Mouse (Mus musculus): ENCODE results near the gene Ncan. TPM values are rescaled to one million over a fixed set of nuclear protein-coding genes. Genes with fewer than 3 reads are reported as not detected.

Ncan gene
- polyA plus RNA-seq, 1 experiment from 2014 or later: 141 TPM

Small RNA genes within 50 kb of the gene (microRNA-seq; reads per million reads assigned to microRNA genes)
- gene Mir7066: 4.5 reads per million, percentile 20 among the genes with 10 or more reads in this experiment

Other genes starting within 250 kb of the Ncan start
- 4.1 and 4.2 TPM in 2 replicates for gene Cilp2, start 233.2 kb downstream of the Ncan start, polyA plus RNA-seq (2014; fragmentation: Nextera tagmentation; extraction: Ambion mirVana)
- gene Tssk6, start 218.7 kb downstream of the Ncan start, polyA plus RNA-seq (2014; fragmentation: Nextera tagmentation; extraction: Ambion mirVana): 4.6 and 4.7 TPM in 2 replicates
- 201 and 213 TPM in 2 replicates for gene Ndufa13, start 218.3 kb downstream of the Ncan start, polyA plus RNA-seq (2014; fragmentation: Nextera tagmentation; extraction: Ambion mirVana)
- gene Yjefn3, start 218.2 kb downstream of the Ncan start, polyA plus RNA-seq (2014; fragmentation: Nextera tagmentation; extraction: Ambion mirVana): 11.0 and 12.3 TPM in 2 replicates
- 26.4 and 26.5 TPM in 2 replicates for gene Gatad2a, start 124.5 kb downstream of the Ncan start, polyA plus RNA-seq (2014; fragmentation: Nextera tagmentation; extraction: Ambion mirVana)
- 69.3 and 69.4 TPM in 2 replicates for gene Mau2, start 78.1 kb downstream of the Ncan start, polyA plus RNA-seq (2014; fragmentation: Nextera tagmentation; extraction: Ambion mirVana)
- gene Sugp1, start 78.1 kb downstream of the Ncan start, polyA plus RNA-seq (2014; fragmentation: Nextera tagmentation; extraction: Ambion mirVana): 40.3 and 44.8 TPM in 2 replicates
- gene Tm6sf2, start 47.9 kb downstream of the Ncan start, polyA plus RNA-seq (2014; fragmentation: Nextera tagmentation; extraction: Ambion mirVana): 1.0 and 1.9 TPM in 2 replicates
- gene Hapln4, start 37.4 kb downstream of the Ncan start, polyA plus RNA-seq (2014; fragmentation: Nextera tagmentation; extraction: Ambion mirVana): 0.80 and 1.1 TPM in 2 replicates
- 29.1 and 29.5 TPM in 2 replicates for gene Nr2c2ap, start 10.5 kb upstream of the Ncan start, polyA plus RNA-seq (2014; fragmentation: Nextera tagmentation; extraction: Ambion mirVana)
- gene Rfxank, start 18.3 kb upstream of the Ncan start, polyA plus RNA-seq (2014; fragmentation: Nextera tagmentation; extraction: Ambion mirVana): 7.2 and 8.2 TPM in 2 replicates
- 62.1 and 62.7 TPM in 2 replicates for gene Borcs8, start 18.6 kb upstream of the Ncan start, polyA plus RNA-seq (2014; fragmentation: Nextera tagmentation; extraction: Ambion mirVana)
- 0.73 and 0.83 TPM in 2 replicates for gene Mef2b, start 18.8 kb upstream of the Ncan start, polyA plus RNA-seq (2014; fragmentation: Nextera tagmentation; extraction: Ambion mirVana)
- 37.4 and 39.9 TPM in 2 replicates for gene Tmem161a, start 51.5 kb upstream of the Ncan start, polyA plus RNA-seq (2014; fragmentation: Nextera tagmentation; extraction: Ambion mirVana)
- 6.5 and 6.9 TPM in 2 replicates for gene Slc25a42, start 91.4 kb upstream of the Ncan start, polyA plus RNA-seq (2014; fragmentation: Nextera tagmentation; extraction: Ambion mirVana)
- 77.8 and 78.8 TPM in 2 replicates for gene Sugp2, start 113.4 kb upstream of the Ncan start, polyA plus RNA-seq (2014; fragmentation: Nextera tagmentation; extraction: Ambion mirVana)
- 97.6 and 102 TPM in 2 replicates for gene Armc6, start 113.6 kb upstream of the Ncan start, polyA plus RNA-seq (2014; fragmentation: Nextera tagmentation; extraction: Ambion mirVana)
- 23.5 and 25.1 TPM in 2 replicates for gene Homer3, start 162.0 kb upstream of the Ncan start, polyA plus RNA-seq (2014; fragmentation: Nextera tagmentation; extraction: Ambion mirVana)
- 41.8 and 42.5 TPM in 2 replicates for gene Ddx49, start 181.6 kb upstream of the Ncan start, polyA plus RNA-seq (2014; fragmentation: Nextera tagmentation; extraction: Ambion mirVana)
- gene Cope, start 181.6 kb upstream of the Ncan start, polyA plus RNA-seq (2014; fragmentation: Nextera tagmentation; extraction: Ambion mirVana): 256 and 288 TPM in 2 replicates
- 42.9 TPM in 2 replicates for gene Cers1, start 194.9 kb upstream of the Ncan start, polyA plus RNA-seq (2014; fragmentation: Nextera tagmentation; extraction: Ambion mirVana)
- gene Gdf1, start 208.9 kb upstream of the Ncan start, polyA plus RNA-seq (2014; fragmentation: Nextera tagmentation; extraction: Ambion mirVana): 0.23 and 3.2 TPM in 2 replicates
- gene Upf1, start 232.4 kb upstream of the Ncan start, polyA plus RNA-seq (2014; fragmentation: Nextera tagmentation; extraction: Ambion mirVana): 17.3 and 17.9 TPM in 2 replicates

Data from hindbrain, embryonic 14.5 days (tissue).